Mouse (Mus musculus): ENCODE measurements around the gene Creb1.

GRCm38 (mm10) chr1:64521734-64522133 is 10.7 kb upstream of the Creb1 start:
- no peak for TF ChIP-seq GATA1 (IDR thresholded peaks at IDR 0.05; ENCODE audit: borderline replicate concordance, low read length)
- TF ChIP-seq FLI1 (IDR thresholded peaks at IDR 0.05; ENCODE audit: low read length), result no peak
